Comparison of ENCODE assay signal across 16 mouse cellular contexts in the genomic region with DNA sequence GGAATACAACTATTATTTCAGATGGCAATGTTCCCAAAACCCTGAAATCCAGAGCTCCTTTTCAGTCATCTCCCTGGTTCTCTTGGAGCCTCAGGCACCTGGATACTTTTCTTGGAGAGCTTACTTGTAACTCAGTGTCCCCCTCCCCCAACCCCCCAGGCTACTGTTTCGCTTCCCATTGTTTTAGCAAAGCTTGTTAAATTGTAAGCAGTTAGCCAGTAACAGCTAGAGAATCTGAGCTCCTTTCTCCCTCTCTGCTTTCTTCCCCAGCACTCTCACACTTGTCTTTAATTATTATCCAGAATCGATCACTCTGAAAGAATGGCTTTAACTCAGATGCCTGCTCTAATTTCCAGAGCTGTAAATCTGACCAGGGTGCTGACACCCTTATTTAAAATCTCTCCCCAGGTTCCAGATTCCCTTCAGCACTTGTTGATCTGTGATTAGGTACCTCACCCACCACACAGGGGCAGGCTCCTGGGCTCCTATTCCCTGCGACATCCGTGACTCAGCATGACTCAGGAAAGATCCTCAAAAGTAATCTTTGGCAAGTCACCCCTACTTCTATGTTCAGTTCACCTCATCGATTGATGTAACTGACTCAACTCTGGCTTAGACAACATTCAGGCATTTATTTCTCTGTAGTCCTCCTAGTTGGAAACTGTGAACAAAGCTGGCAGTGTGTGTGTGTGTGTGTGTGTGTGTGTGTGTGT.
DNase-seq lines count a peak whose midpoint lies in the region; ATAC-seq and TF ChIP-seq lines count a peak whose summit lies in the region.
"Had no signal": no experiment of that assay in that cellular context is flagged by ENCODE, and none has a peak within 500 bp of the region (broad histone marks: within the 10 kb centered on the region; RNA-seq: fewer than 3 reads in every experiment).

No protein-coding gene starts in this region.

- H3K27ac ChIP-seq in ES-E14 (ENCODE audit: insufficient read depth, low read depth, low read length, poor library complexity, severe bottlenecking) = no peak overlapping the region
- no peak overlapping the region for H3K27ac ChIP-seq in limb, embryonic 14.5 days (replicated peaks; ENCODE audit: low read depth, low read length)
- H3K27ac ChIP-seq in forebrain, embryonic 16.5 days (ENCODE audit: low read length) = no peak overlapping the region
- H3K27ac ChIP-seq: forebrain, embryonic 12.5 days; hindbrain, embryonic 12.5 days; macrophage; midbrain, embryonic 13.5 days had no signal

- H3K4me3 ChIP-seq in ES-E14 (ENCODE audit: insufficient read depth in 1 of 2, low read depth in 1 of 2, low read length in 2 of 2, poor library complexity in 1 of 2, severe bottlenecking in 1 of 2) = no peak overlapping the region
- H3K4me3 ChIP-seq in limb, embryonic 14.5 days (replicated peaks; ENCODE audit: low read length) = no peak overlapping the region
- H3K4me3 ChIP-seq in forebrain, embryonic 16.5 days (replicated peaks; ENCODE audit: low read length) = no peak overlapping the region
- H3K4me3 ChIP-seq: forebrain, embryonic 12.5 days; hindbrain, embryonic 12.5 days; midbrain, embryonic 13.5 days had no signal

- WGBS in limb, embryonic 14.5 days = 28% methylated on average over 5 of the region's 5 CpGs
- 43% methylated on average over 5 of the region's 5 CpGs for WGBS in forebrain, embryonic 16.5 days

- H3K9ac ChIP-seq in ES-E14 (ENCODE audit: insufficient read depth, low read depth, low read length, poor library complexity, severe bottlenecking) = no peak overlapping the region
- no peak overlapping the region for H3K9ac ChIP-seq in limb, embryonic 14.5 days (ENCODE audit: low read depth, low read length, severe bottlenecking)
- H3K9ac ChIP-seq in forebrain, embryonic 16.5 days (replicated peaks; ENCODE audit: low read depth, low read length) = no peak overlapping the region
- H3K9ac ChIP-seq: forebrain, embryonic 12.5 days; hindbrain, embryonic 12.5 days; lung, embryonic 14.5 days; midbrain, embryonic 13.5 days had no signal

- H3K9me3 ChIP-seq in ES-E14 (ENCODE audit: control insufficient read depth, insufficient read depth, low read depth, low read length) = no peaks in the 10 kb centered on the region
- no peaks in the 10 kb centered on the region for H3K9me3 ChIP-seq in limb, embryonic 14.5 days (ENCODE audit: control insufficient read depth, low read length)
- no peaks in the 10 kb centered on the region for H3K9me3 ChIP-seq in forebrain, embryonic 16.5 days (ENCODE audit: control insufficient read depth, low read length)
- H3K9me3 ChIP-seq: forebrain, embryonic 12.5 days; hindbrain, embryonic 12.5 days; midbrain, embryonic 13.5 days had no signal

- H3K4me1 ChIP-seq in ES-E14 (ENCODE audit: control insufficient read depth in 2 of 2, insufficient read depth in 2 of 2, low read length in 2 of 2, poor library complexity in 1 of 2) = no peaks in the 10 kb centered on the region
- no peaks in the 10 kb centered on the region for H3K4me1 ChIP-seq in limb, embryonic 14.5 days (ENCODE audit: control insufficient read depth, insufficient read depth, low read length)
- H3K4me1 ChIP-seq in forebrain, embryonic 16.5 days (replicated peaks; ENCODE audit: control insufficient read depth, insufficient read depth, low read length) = no peaks in the 10 kb centered on the region; the same call in 1 of the 2 replicates
- H3K4me1 ChIP-seq: forebrain, embryonic 12.5 days; hindbrain, embryonic 12.5 days; midbrain, embryonic 13.5 days had no signal

- in situ Hi-C loops in ES-E14 (cut with MboI; ENCODE audit: low sequenced_read_pairs in 2 of 2, unreplicated experiment in 2 of 2) = no loop called here

- ATAC-seq in limb, embryonic 14.5 days (ENCODE audit: low FRiP score, low read depth) = no peak
- no peak for ATAC-seq in forebrain, embryonic 16.5 days
- ATAC-seq: intestine, postnatal 0 days; midbrain, embryonic 13.5 days had no signal

- H3K27me3 ChIP-seq in limb, embryonic 14.5 days (ENCODE audit: control insufficient read depth, insufficient read depth, low read length) = no peaks in the 10 kb centered on the region
- H3K27me3 ChIP-seq in forebrain, embryonic 16.5 days (replicated peaks; ENCODE audit: control insufficient read depth, insufficient read depth, low read length) = no peaks in the 10 kb centered on the region
- H3K27me3 ChIP-seq: forebrain, embryonic 12.5 days; hindbrain, embryonic 12.5 days; midbrain, embryonic 13.5 days had no signal

- H3K4me2 ChIP-seq in limb, embryonic 14.5 days (replicated peaks; ENCODE audit: low read depth, low read length, severe bottlenecking) = no peak overlapping the region
- no peak overlapping the region for H3K4me2 ChIP-seq in forebrain, embryonic 16.5 days (ENCODE audit: low read length)
- H3K4me2 ChIP-seq: forebrain, embryonic 12.5 days; hindbrain, embryonic 12.5 days; lung, embryonic 14.5 days; midbrain, embryonic 13.5 days had no signal

- DNase-seq in left cerebral cortex, postnatal 4 days = peak; percentile 3
- no peak for DNase-seq in left cerebral cortex, postnatal 25 days (ENCODE audit: low spot score in 2 of 2)
- peak; percentile 60 for DNase-seq in ES-E14 (ENCODE audit: low read depth, low spot score)
- DNase-seq in R1 (ENCODE audit: low read depth, low spot score) = peak; percentile 52
- peak; percentile 3 for DNase-seq in limb, embryonic 14.5 days (ENCODE audit: low spot score)
- no peak for DNase-seq in urinary bladder, postnatal 36 days (ENCODE audit: low spot score in 2 of 2)
- DNase-seq: adrenal gland, postnatal 14 days; cerebellum, postnatal 36 days; liver; lung, embryonic 14.5 days had no signal

- H3K36me3 ChIP-seq in ES-E14 (ENCODE audit: control insufficient read depth, insufficient read depth, low read length, poor library complexity, severe bottlenecking) = no peaks in the 10 kb centered on the region
- H3K36me3 ChIP-seq in limb, embryonic 14.5 days (ENCODE audit: control insufficient read depth, insufficient read depth, low read length) = no peaks in the 10 kb centered on the region
- no peaks in the 10 kb centered on the region for H3K36me3 ChIP-seq in forebrain, embryonic 16.5 days (ENCODE audit: control insufficient read depth, insufficient read depth)
- H3K36me3 ChIP-seq: forebrain, embryonic 12.5 days; hindbrain, embryonic 12.5 days; midbrain, embryonic 13.5 days had no signal

- no peak for TF ChIP-seq POLR2A in limb, embryonic 14.5 days (IDR thresholded peaks at IDR 0.05; ENCODE audit: borderline replicate concordance, extremely low read depth, insufficient read depth, insufficient read length)

- intact Hi-C loops in left cerebral cortex, postnatal 4 days (cut with DNase I) = no loop called here
- intact Hi-C loops in left cerebral cortex, postnatal 25 days (cut with DNase I) = no loop called here

TF ChIP-seq in ES-E14, 5 proteins besides CTCF, POLR2A, EP300 and RAD21:
- TF ChIP-seq HCFC1 (IDR thresholded peaks at IDR 0.05; ENCODE audit: borderline replicate concordance, insufficient read depth, low read length) (no peak), MAFK (IDR thresholded peaks at IDR 0.05; ENCODE audit: insufficient read depth, low read depth, low read length) (peak; percentile 80), ZNF384 (IDR thresholded peaks at IDR 0.05; ENCODE audit: low read depth, low read length) (no peak), CHD2 (IDR thresholded peaks at IDR 0.05; ENCODE audit: low read depth, low read length) (no peak)

Comparison
In these comparisons a context has a peak if more than half of its experiments do, and no peak if none do; other contexts are left out.
1. DNase-seq: peak in left cerebral cortex, postnatal 4 days (single experiment), ES-E14 (single experiment), R1 (single experiment) and limb, embryonic 14.5 days (single experiment); none in left cerebral cortex, postnatal 25 days (0 of 2) and urinary bladder, postnatal 36 days (0 of 2).